Mouse (Mus musculus) MEL-GATA-1-ER (cell line): Measurements from ENCODE around the gene Rb1.

Experiments used
- DNase-seq: peaks from one replicate; pipeline ENCODE4 v3.0.0-alpha.2; 2012; ENCODE audit warnings: low read depth; ENCODE audit errors: extremely low read depth

Rb1 gene

GRCm38 (mm10) chr14:73217062-73217461 lies 108.6 kb downstream of the Rb1 start:
- DNase-seq: no peak

GRCm38 (mm10) chr14:73211477-73211876 lies 114.1 kb downstream of the Rb1 start:
- no peak for DNase-seq

- no peak for DNase-seq
Measured at GRCm38 (mm10) chr14:73210196-73210595, 115.4 kb downstream of the Rb1 start.

DNA sequence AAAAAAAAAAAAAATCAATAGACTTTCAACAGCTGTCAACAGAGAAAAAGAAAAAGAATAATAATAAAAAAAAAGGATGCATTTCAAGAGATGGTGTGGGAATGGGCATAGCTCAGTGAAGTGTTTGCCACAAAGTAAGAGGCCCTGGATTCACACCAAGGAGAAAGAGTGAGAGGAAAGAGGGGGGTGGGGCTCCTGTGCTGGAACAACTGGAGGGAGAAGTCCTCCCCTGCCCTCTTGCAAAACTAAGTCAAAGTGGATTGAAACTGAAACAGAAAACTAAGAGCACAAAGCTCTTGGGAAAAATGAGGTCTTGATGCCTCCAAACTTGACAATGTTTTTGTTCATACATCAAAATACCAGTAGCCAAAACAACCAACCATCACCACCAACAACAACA lies 116.4 kb downstream of the Rb1 start:
- DNase-seq: no peak

GRCm38 (mm10) chr14:73204016-73204415 lies 121.6 kb downstream of the Rb1 start:
- no peak for DNase-seq

DNA sequence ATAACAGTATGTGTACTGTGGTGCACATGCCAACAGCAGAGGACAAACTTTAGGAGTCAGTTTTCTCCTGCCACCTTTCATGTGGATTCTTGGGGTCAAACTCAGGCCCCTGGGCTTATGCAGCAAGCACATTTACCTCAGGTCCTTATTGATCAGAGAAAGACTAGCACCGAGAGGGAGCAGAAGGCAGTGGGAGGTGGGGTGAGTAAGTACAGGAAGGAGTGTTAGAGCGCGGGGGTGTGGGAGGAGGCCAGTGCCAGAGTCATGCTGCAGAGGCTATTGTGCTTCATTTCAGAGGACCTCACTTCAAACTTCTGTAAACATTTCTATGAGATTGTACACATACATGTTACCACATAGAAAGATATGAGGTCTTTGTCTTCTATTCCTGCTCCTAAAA lies 124.2 kb downstream of the Rb1 start:
- no peak for DNase-seq

DNA sequence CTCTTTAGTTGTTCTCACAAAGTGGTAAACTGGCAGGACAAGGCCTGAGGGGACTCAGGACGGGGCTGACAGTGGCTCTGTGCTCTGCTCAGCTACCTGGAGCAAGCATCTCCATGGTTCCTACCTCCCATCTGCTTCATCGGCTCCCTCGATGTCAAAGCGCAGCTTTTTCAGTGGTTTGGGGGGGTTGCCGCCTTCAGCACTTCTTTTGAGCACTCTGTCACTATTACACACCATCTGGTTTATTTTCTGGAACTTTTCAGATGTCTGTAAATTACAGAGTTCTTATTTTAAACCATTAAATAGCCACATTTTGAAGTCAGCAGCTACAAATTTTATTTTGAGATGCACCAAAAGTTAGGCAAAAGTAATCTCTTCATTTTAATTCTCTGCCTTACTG lies 126.6 kb downstream of the Rb1 start:
- DNase-seq: no peak

GRCm38 (mm10) chr14:73186875-73187274 lies 138.7 kb downstream of the Rb1 start:
- no peak for DNase-seq

- DNase-seq: no peak
Measured at GRCm38 (mm10) chr14:73181144-73181543, 144.5 kb downstream of the Rb1 start.

DNA sequence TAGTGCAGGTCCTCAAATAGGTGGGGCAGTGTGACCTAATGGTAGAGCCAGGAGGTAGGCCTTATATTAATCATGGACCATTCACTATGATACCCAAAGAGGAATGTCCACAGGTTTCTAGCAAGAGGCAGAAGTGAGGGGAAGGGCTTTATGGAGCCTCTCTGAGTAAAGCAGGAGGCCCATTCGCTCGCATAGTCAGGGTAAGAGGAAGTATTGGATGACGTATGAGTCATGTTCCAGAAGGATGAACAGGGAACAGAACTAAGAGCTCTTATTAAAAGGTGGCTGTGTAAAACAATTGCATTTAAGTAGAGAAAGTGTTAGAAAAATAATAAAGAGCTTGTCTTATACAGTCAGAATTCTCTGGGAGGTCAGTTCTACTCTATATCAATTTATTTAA lies 145.0 kb downstream of the Rb1 start:
- peak; percentile 15 for DNase-seq

DNA sequence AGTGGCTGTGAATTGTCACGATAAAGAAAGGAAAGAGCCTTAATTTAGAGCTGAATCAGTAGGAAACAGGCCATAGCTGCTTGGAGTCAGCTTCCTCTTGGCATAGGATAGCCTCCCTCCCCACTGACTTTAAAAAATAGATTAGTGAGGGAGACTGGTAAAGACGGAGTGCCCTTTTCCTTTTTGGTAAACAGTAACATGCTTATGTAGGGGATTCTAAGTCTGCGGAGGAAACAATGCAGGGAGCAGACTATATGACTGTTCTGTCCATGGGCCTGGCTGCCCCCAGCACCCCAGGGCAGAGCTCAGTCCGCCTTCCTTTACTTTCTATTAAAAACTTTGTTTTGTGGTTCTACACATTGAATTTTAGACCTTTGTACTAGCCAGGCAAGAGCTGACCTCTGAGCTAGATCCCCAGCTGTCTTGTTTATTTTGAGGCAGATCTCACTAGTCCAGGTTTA lies 146.4 kb downstream of the Rb1 start:
- DNase-seq: no peak

DNA sequence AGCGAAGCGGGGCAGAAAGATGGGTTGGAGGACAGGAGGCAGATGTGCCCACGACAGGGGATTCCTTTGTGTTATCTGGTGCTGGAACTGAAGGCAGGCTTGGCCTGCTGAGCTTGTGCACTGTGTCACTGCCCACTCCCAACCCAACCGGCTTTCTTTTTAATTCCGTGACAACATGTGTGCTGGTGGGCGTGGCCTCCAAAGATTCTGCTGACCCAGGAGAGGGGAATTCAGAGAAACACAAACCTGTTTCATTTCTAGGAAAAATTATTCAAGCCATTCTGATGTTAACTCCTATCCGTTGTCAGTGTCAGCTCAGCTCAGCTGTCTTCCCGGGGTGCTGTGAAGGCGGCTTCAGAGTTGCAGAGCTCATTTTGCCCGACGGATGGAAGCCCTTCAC lies 147.7 kb downstream of the Rb1 start:
- DNase-seq: no peak

- DNase-seq: no peak
Measured at GRCm38 (mm10) chr14:73176266-73176665, 149.4 kb downstream of the Rb1 start.

GRCm38 (mm10) chr14:73175814-73176213 lies 149.8 kb downstream of the Rb1 start:
- DNase-seq: peak; percentile 24

DNA sequence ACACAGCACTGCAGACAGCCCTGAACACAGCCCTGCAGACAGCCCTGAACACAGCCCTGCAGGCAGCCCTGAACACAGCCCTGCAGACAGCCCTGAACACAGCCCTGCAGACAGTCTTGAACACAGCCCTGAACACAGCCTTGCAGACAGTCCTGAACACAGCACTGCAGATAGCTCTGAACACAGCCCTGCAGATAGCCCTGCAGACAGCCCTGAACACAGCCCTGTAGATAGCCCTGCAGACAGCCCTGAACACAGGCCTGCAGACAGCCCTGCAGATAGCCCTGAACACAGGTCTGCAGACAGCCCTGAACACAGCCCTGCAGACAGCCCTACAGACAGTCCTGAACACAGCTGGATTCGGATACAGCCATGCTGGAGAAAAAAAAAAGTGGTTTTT lies 150.6 kb downstream of the Rb1 start:
- DNase-seq: no peak

GRCm38 (mm10) chr14:73174091-73174995 lies 151.3 kb downstream of the Rb1 start:
- DNase-seq: no peak

DNA sequence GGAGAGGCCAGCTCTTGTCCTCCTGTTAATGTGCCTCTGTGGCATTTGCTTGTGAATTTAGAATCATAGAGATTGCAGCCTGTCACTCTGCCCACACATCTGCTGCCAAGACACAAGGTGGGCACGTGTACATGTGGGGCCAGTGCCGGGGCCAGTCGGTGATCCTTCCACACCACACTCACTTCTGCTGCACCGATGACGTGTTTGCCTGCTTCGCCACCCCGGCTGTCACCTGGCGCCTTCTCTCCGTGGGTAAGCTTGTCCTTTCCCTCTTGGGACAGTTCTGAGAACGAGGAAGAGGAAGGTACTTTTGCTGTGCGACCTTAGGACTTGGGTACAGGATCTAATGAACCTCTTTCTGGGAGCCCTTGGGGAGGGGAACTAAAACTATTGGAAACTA lies 152.0 kb downstream of the Rb1 start:
- DNase-seq: no peak

DNA sequence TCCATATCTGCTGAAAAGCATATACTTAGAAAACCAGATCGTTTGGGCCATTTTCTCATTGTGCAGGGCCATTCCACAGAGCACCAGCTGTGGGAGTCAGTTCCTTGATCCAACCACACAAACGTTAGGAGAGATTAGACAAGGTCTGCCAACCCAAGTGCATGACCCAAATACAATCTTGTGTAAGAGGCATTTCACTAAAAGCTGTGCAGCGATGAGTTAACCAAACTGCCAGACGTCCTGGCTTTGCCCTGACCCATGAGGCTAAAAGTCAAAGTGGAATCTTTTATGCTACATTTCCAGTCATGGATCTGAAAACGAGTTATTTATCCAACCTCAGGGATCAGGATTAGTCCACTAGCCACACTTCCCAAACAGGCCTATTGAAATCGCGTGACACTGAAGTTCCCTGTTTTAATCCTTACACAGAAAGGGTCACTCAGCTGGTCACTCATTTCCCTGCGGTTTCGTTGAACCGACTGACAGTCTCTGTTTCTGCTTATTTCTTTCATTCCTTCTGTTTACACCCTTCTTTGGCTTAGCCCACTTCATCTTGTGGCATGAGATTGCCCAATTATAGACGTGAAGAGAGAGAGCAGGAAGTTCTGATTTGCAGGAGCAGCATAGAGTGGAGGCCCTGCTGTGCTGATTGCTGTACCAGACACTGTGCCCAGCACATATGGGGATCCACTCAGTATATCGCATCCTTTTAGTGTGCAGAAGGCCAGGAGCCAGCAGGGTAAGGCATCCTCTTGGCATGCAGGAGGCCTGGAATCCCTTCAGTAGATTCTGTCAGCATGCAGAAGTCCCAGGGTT lies 153.2 kb downstream of the Rb1 start:
- no peak for DNase-seq

DNA sequence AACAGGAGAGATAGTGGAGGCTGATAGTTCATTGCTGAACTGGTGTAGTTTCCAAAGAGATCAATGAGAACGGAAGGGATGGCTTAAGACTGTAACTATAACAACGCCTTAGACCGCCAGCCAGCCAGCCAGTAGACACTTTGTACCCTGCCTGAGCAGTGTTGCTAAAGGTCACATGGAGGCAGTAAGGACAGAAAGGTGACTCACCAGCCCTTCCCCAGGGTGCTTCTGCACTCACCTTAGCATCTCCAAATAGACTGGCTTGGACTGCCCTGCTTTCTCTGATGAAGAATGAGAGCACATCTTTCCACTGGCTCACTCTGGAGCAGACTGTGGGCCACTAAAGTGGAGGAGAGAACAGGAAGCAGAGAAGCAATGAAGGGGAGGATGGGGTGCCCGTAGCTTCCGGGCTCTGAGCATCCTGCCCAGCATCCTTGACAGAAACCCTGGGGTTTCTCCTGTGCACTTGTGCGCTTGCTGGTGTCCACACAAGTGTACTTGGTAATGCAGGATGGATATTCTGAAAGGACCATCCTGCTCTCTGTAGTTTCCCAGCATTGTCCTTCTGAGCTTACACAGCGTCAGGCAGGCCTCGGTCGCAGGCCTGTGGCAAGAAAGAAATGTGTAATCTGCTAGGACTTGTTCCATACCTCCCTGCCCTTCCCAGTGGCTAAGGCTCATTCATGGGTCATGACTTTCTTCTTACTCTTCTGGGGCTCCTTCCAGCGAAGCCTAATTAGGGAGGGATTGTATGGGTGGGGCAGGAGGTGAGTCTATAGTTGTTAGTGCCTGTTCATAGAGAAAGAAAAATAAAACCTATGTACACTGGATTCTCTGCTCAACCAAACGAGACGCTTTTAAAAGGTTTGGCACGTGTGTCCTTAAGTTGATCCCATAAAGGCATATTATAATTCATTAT lies 155.4 kb downstream of the Rb1 start:
- no peak for DNase-seq

GRCm38 (mm10) chr14:73168605-73169004 lies 157.0 kb downstream of the Rb1 start:
- DNase-seq: no peak

- DNase-seq: no peak
Measured at GRCm38 (mm10) chr14:73165136-73165535, 160.5 kb downstream of the Rb1 start.
